Mouse (Mus musculus) liver, adult 2 months (tissue): ENCODE measurements at regions not wholly inside any gene's neighbourhood (a gene's known extent, or its start where the extent isn't known, plus 50 kb on each side); places are given as distances from the start of the nearest gene placed in this dataset.

Experiments
- CTCF ChIP-seq: fragments of 200-500 bp; IDR thresholded peaks from 2 replicates; pipeline ENCODE4 v1.5.1; 2011; ENCODE audit warnings: low read depth, low read length, control low read depth
- POLR2A ChIP-seq: fragments of 200-500 bp; IDR thresholded peaks from 2 replicates; pipeline ENCODE4 v1.6.1; 2011; ENCODE audit warnings: low read length, control low read depth; ENCODE audit not compliant: insufficient read depth; ENCODE audit errors: extremely low read depth

- TF ChIP-seq POLR2A = no peak
- TF ChIP-seq CTCF = no peak
These were observed 258.9 kb upstream of the Zfp960 start for GRCm38 (mm10) chr17:16804986-16805385.
